9 mouse cellular contexts compared by ENCODE assay signal in genomic region chr5:44799861-44800260, GRCm38 (mm10). TPM values are rescaled to one million over a fixed set of nuclear protein-coding genes. Genes with fewer than 3 reads are reported as not detected.
A peak's percentile ranks its signal among the peaks of the same experiment; 100 is the strongest.
DNase-seq lines count a peak whose midpoint lies in the region; ATAC-seq lines count a peak whose summit lies in the region.
"Had no signal": no experiment of that assay in that cellular context is flagged by ENCODE, and none has a peak within 500 bp of the region (broad histone marks: within the 10 kb centered on the region; RNA-seq: fewer than 3 reads in every experiment).

No protein-coding gene starts in this region.

- no peaks in the 10 kb centered on the region for H3K9me3 ChIP-seq in heart, embryonic 14.5 days (ENCODE audit: control insufficient read depth, low read length)
- no peaks in the 10 kb centered on the region for H3K9me3 ChIP-seq in embryonic facial prominence, embryonic 14.5 days (ENCODE audit: control insufficient read depth, low read length)
- no peaks in the 10 kb centered on the region for H3K9me3 ChIP-seq in intestine, embryonic 14.5 days (ENCODE audit: control insufficient read depth, low read length)
- H3K9me3 ChIP-seq in neural tube, embryonic 12.5 days, result no peaks in the 10 kb centered on the region
- H3K9me3 ChIP-seq: liver, embryonic 15.5 days had no signal

- 0 out of 2 replicates have a peak, but pooled peaks have one; percentile 17 for ATAC-seq in heart, embryonic 14.5 days (ENCODE audit: insufficient number of reproducible peaks, insufficient read depth, low FRiP score, low read depth)
- peak; percentile 34 for ATAC-seq in embryonic facial prominence, embryonic 14.5 days (ENCODE audit: low read depth)
- peak; percentile 50; the same call in 1 of the 2 replicates for ATAC-seq in intestine, embryonic 14.5 days (replicated peaks; ENCODE audit: low FRiP score, low TSS enrichment, low read depth)
- peak; percentile 52 for ATAC-seq in neural tube, embryonic 12.5 days (ENCODE audit: low FRiP score, low read depth)

- no peaks in the 10 kb centered on the region for H3K36me3 ChIP-seq in heart, embryonic 14.5 days (ENCODE audit: control insufficient read depth, insufficient read depth, low read length)
- no peaks in the 10 kb centered on the region for H3K36me3 ChIP-seq in embryonic facial prominence, embryonic 14.5 days (ENCODE audit: control insufficient read depth, insufficient read depth, low read length)
- H3K36me3 ChIP-seq in intestine, embryonic 14.5 days (ENCODE audit: control insufficient read depth, insufficient read depth, low read length), result no peaks in the 10 kb centered on the region
- H3K36me3 ChIP-seq in neural tube, embryonic 12.5 days, result no peaks in the 10 kb centered on the region
- H3K36me3 ChIP-seq: liver, embryonic 15.5 days had no signal

- 8% methylated on average over 2 of the region's 2 CpGs for WGBS in heart, embryonic 14.5 days
- WGBS in embryonic facial prominence, embryonic 14.5 days, result 14% methylated on average over 2 of the region's 2 CpGs
- 21% methylated on average over 2 of the region's 2 CpGs for WGBS in intestine, embryonic 14.5 days
- 18% methylated on average over 2 of the region's 2 CpGs for WGBS in neural tube, embryonic 12.5 days

- H3K27ac ChIP-seq in heart, embryonic 14.5 days (replicated peaks in 1 of 2; ENCODE audit: control insufficient read depth in 1 of 2, insufficient read depth in 1 of 2, low read depth in 2 of 2, low read length in 2 of 2), result no peak overlapping the region
- no peak overlapping the region for H3K27ac ChIP-seq in embryonic facial prominence, embryonic 14.5 days (replicated peaks; ENCODE audit: low read depth, low read length)
- peak overlapping the region; percentile 30; the same call in 1 of the 2 replicates for H3K27ac ChIP-seq in intestine, embryonic 14.5 days (ENCODE audit: low read depth)
- H3K27ac ChIP-seq in neural tube, embryonic 12.5 days, result no peak overlapping the region
- H3K27ac ChIP-seq: liver, embryonic 15.5 days had no signal

- no peaks in the 10 kb centered on the region for H3K27me3 ChIP-seq in heart, embryonic 14.5 days (ENCODE audit: control insufficient read depth, insufficient read depth, low read length)
- no peaks in the 10 kb centered on the region for H3K27me3 ChIP-seq in embryonic facial prominence, embryonic 14.5 days (replicated peaks; ENCODE audit: control insufficient read depth, insufficient read depth, low read length)
- no peaks in the 10 kb centered on the region for H3K27me3 ChIP-seq in intestine, embryonic 14.5 days (replicated peaks; ENCODE audit: control insufficient read depth, insufficient read depth, low read length)
- no peaks in the 10 kb centered on the region for H3K27me3 ChIP-seq in neural tube, embryonic 12.5 days (replicated peaks)
- H3K27me3 ChIP-seq: liver, embryonic 15.5 days had no signal

- H3K4me1 ChIP-seq in heart, embryonic 14.5 days (ENCODE audit: control insufficient read depth in 2 of 2, insufficient read depth in 2 of 2, low read length in 2 of 2), result peaks cover 0 to 4% of the 10 kb centered on the region in 2 experiments; a peak in 2 of 4 replicates
- peaks cover 26% of the 10 kb centered on the region for H3K4me1 ChIP-seq in embryonic facial prominence, embryonic 14.5 days (ENCODE audit: control insufficient read depth, insufficient read depth, low read length)
- H3K4me1 ChIP-seq in intestine, embryonic 14.5 days (replicated peaks; ENCODE audit: control insufficient read depth, insufficient read depth, low read length), result peaks cover 16% of the 10 kb centered on the region
- H3K4me1 ChIP-seq in neural tube, embryonic 12.5 days, result 0 out of 2 replicates have a peak, but pooled peaks cover 3% of the 10 kb centered on the region
- H3K4me1 ChIP-seq: liver, embryonic 15.5 days had no signal

- intact Hi-C loops in heart, postnatal 14 days (cut with DNase I), result loop anchor here (5.0 kb wide), 1 partner anchor 88 kb away; no protein-coding TSS in a partner anchor
- intact Hi-C loops in gastrocnemius, postnatal 36 days (cut with DNase I), result loop anchor here (5.0 kb wide), 1 partner anchor 118 kb away; no protein-coding TSS in a partner anchor

- peak overlapping the region; percentile 74 for H3K4me2 ChIP-seq in heart, embryonic 14.5 days (ENCODE audit: low read length)
- H3K4me2 ChIP-seq in embryonic facial prominence, embryonic 14.5 days (ENCODE audit: low read depth, low read length), result peak overlapping the region; percentile 56
- peak overlapping the region; percentile 53 for H3K4me2 ChIP-seq in intestine, embryonic 14.5 days (ENCODE audit: low read length)
- H3K4me2 ChIP-seq in neural tube, embryonic 12.5 days (replicated peaks), result peak overlapping the region; percentile 59

- peak overlapping the region; percentile 65; the same call in 1 of the 2 replicates for H3K9ac ChIP-seq in heart, embryonic 14.5 days (ENCODE audit: low read length)
- H3K9ac ChIP-seq in embryonic facial prominence, embryonic 14.5 days (ENCODE audit: low read depth, low read length), result peak overlapping the region; percentile 54; the same call in 1 of the 2 replicates
- H3K9ac ChIP-seq in intestine, embryonic 14.5 days (ENCODE audit: low read length), result no peak overlapping the region
- H3K9ac ChIP-seq in neural tube, embryonic 12.5 days, result 0 out of 2 replicates have a peak overlapping the region, but pooled peaks have one; percentile 41
- H3K9ac ChIP-seq: liver, embryonic 15.5 days had no signal

- peak overlapping the region; percentile 46 to 52 for H3K4me3 ChIP-seq in heart, embryonic 14.5 days (ENCODE audit: control insufficient read depth in 1 of 2, insufficient read depth in 1 of 2, low read depth in 1 of 2, low read length in 2 of 2)
- peak overlapping the region; percentile 49 for H3K4me3 ChIP-seq in embryonic facial prominence, embryonic 14.5 days (ENCODE audit: low read depth, low read length)
- peak overlapping the region; percentile 66 for H3K4me3 ChIP-seq in intestine, embryonic 14.5 days (ENCODE audit: low read depth, low read length)
- peak overlapping the region; percentile 35 for H3K4me3 ChIP-seq in neural tube, embryonic 12.5 days

- no peak for DNase-seq in heart, postnatal 14 days
- DNase-seq in embryonic facial prominence, embryonic 14.5 days (ENCODE audit: low spot score), result no peak
- DNase-seq in intestine, embryonic 14.5 days (ENCODE audit: low spot score), result peak; percentile 54
- no peak for DNase-seq in gastrocnemius, postnatal 36 days
- no peak for DNase-seq in kidney, postnatal 14 days
- DNase-seq in right cerebral cortex, postnatal 25 days, result no peak

RNA-seq across cellular contexts. Expression of gene Ldb2, which starts 0.4 kb away (rescaled TPM):
- 14.4 and 17.5 TPM in 2 replicates for polyA plus RNA-seq in heart, embryonic 14.5 days (2014; fragmentation: Nextera tagmentation; extraction: Ambion mirVana)
- 10 to 100 TPM; 12.7 to 14.4 TPM for total RNA-seq in heart, postnatal 14 days (2021)
- polyA plus RNA-seq in embryonic facial prominence, embryonic 14.5 days (2014; fragmentation: Nextera tagmentation; extraction: Ambion mirVana), result 50.8 and 56.2 TPM in 2 replicates
- polyA plus RNA-seq in intestine, embryonic 14.5 days (2014; fragmentation: Nextera tagmentation; extraction: Ambion mirVana), result 61.9 and 67.8 TPM in 2 replicates
- polyA plus RNA-seq in neural tube, embryonic 12.5 days (2016; fragmentation: Nextera tagmentation; extraction: Ambion mirVana), result 17.8 and 21.3 TPM in 2 replicates
- total RNA-seq in gastrocnemius, postnatal 36 days (2021), result 1 to 10 TPM; 2.5 to 4.1 TPM
